In the genomic region with DNA sequence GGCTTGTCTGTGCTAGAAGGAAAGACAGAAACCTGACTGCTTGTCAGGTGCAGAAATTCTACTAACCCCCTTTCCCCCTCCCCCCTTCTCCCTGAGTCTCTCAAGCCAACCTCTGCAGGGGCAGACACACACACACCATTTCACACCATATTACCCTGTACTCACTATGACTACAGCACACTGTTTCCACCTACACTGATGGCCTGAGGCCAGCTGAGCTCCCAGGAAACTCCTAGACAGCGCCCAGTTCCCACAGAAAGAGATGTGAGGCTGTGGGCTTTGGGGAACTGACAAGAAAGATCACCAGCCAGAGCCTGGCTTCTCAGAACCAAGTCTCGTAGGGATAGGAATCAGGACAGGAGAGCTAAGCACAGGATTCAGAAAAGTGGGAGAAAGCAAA, we compare ENCODE assay signal across 24 mouse cellular contexts. TPM values are rescaled to one million over a fixed set of nuclear protein-coding genes. Genes with fewer than 3 reads are reported as not detected.
A peak's percentile ranks its signal among the peaks of the same experiment; 100 is the strongest.
DNase-seq lines count a peak whose midpoint lies in the region; ATAC-seq lines count a peak whose summit lies in the region.
"Had no signal": no experiment of that assay in that cellular context is flagged by ENCODE, and none has a peak within 500 bp of the region (broad histone marks: within the 10 kb centered on the region; RNA-seq: fewer than 3 reads in every experiment).

No protein-coding gene starts in this region.

- intact Hi-C loops in left cerebral cortex, postnatal 25 days (cut with DNase I) = loop anchor here (5.0 kb wide), 1 partner anchor 87 kb away; no protein-coding TSS in a partner anchor
- intact Hi-C loops in left cerebral cortex, postnatal 4 days (cut with DNase I) = no loop called here

- no peak overlapping the region for H3K4me2 ChIP-seq in hindbrain, embryonic 13.5 days
- no peak overlapping the region for H3K4me2 ChIP-seq in hindbrain, embryonic 12.5 days (replicated peaks)
- H3K4me2 ChIP-seq: forebrain, embryonic 15.5 days; limb, embryonic 13.5 days; liver, embryonic 15.5 days; neural tube, embryonic 12.5 days; stomach, embryonic 15.5 days had no signal

- no peaks in the 10 kb centered on the region for H3K36me3 ChIP-seq in hindbrain, embryonic 13.5 days
- no peaks in the 10 kb centered on the region for H3K36me3 ChIP-seq in hindbrain, embryonic 12.5 days
- H3K36me3 ChIP-seq: forebrain, embryonic 15.5 days; G1E; liver, embryonic 15.5 days; neural tube, embryonic 12.5 days; stomach, embryonic 15.5 days had no signal

- ATAC-seq in hindbrain, embryonic 13.5 days (ENCODE audit: low FRiP score) = peak; percentile 55; the same call in 1 of the 2 replicates
- no peak for ATAC-seq in hindbrain, embryonic 12.5 days (ENCODE audit: low FRiP score)
- ATAC-seq: CD4-positive, CD25-positive, alpha-beta regulatory T cell, adult 4 months; forebrain, embryonic 15.5 days had no signal

- no peaks in the 10 kb centered on the region for H3K9me3 ChIP-seq in hindbrain, embryonic 13.5 days
- H3K9me3 ChIP-seq in hindbrain, embryonic 12.5 days (replicated peaks) = no peaks in the 10 kb centered on the region
- H3K9me3 ChIP-seq: forebrain, embryonic 15.5 days; G1E; limb, embryonic 13.5 days; liver, embryonic 15.5 days; neural tube, embryonic 12.5 days; stomach, embryonic 15.5 days had no signal

- H3K27me3 ChIP-seq in hindbrain, embryonic 13.5 days = no peaks in the 10 kb centered on the region
- H3K27me3 ChIP-seq in hindbrain, embryonic 12.5 days = no peaks in the 10 kb centered on the region
- H3K27me3 ChIP-seq: forebrain, embryonic 15.5 days; limb, embryonic 13.5 days; neural tube, embryonic 12.5 days; stomach, embryonic 15.5 days had no signal

- peaks cover 60% of the 10 kb centered on the region for H3K4me1 ChIP-seq in hindbrain, embryonic 13.5 days (replicated peaks)
- peaks cover 55% of the 10 kb centered on the region for H3K4me1 ChIP-seq in hindbrain, embryonic 12.5 days

- H3K27ac ChIP-seq in hindbrain, embryonic 13.5 days = peak overlapping the region; percentile 49
- no peak overlapping the region for H3K27ac ChIP-seq in hindbrain, embryonic 12.5 days
- H3K27ac ChIP-seq: forebrain, embryonic 15.5 days; heart, adult 2 months; limb, embryonic 13.5 days; liver, embryonic 15.5 days; neural tube, embryonic 12.5 days; stomach, embryonic 15.5 days had no signal

- peak; percentile 26 to 70 for DNase-seq in left cerebral cortex, postnatal 25 days (ENCODE audit: low spot score in 2 of 2)
- DNase-seq in left cerebral cortex, postnatal 4 days = no peak
- peak; percentile 21 for DNase-seq in 3T3-L1 (ENCODE audit: low read depth, low spot score)
- peak; percentile 70 for DNase-seq in brain, adult 2 months (ENCODE audit: low read depth, low spot score)
- DNase-seq in adrenal gland, postnatal 10 days = no peak
- DNase-seq: adrenal gland, adult 2 months; cerebellum, adult 11-12 months; cerebellum, postnatal 36 days; gastrocnemius, postnatal 10 days; heart, adult 2 months; kidney, adult 2 months; kidney, postnatal 14 days; layer of hippocampus, postnatal 36 days; lung, postnatal 10 days; thymus, adult 2 months had no signal

- no peak overlapping the region for H3K4me3 ChIP-seq in hindbrain, embryonic 13.5 days
- no peak overlapping the region for H3K4me3 ChIP-seq in hindbrain, embryonic 12.5 days
- H3K4me3 ChIP-seq: forebrain, embryonic 15.5 days; heart, adult 2 months; limb, embryonic 13.5 days; liver, embryonic 15.5 days; neural tube, embryonic 12.5 days; stomach, embryonic 15.5 days had no signal

- WGBS in hindbrain, embryonic 13.5 days = 54% methylated on average over 2 of the region's 2 CpGs
- 61% methylated on average over 2 of the region's 2 CpGs for WGBS in hindbrain, embryonic 12.5 days

- H3K9ac ChIP-seq in hindbrain, embryonic 13.5 days = 0 out of 2 replicates have a peak overlapping the region, but pooled peaks have one; percentile 20
- H3K9ac ChIP-seq in hindbrain, embryonic 12.5 days = no peak overlapping the region
- H3K9ac ChIP-seq: forebrain, embryonic 15.5 days; limb, embryonic 13.5 days; liver, embryonic 15.5 days; neural tube, embryonic 12.5 days; stomach, embryonic 15.5 days had no signal

RNA-seq across cellular contexts. Expression of gene Myo1b, which starts 6.7 kb away (rescaled TPM):
- 78.7 and 87.9 TPM in 2 replicates for polyA plus RNA-seq in hindbrain, embryonic 13.5 days (2015; fragmentation: Nextera tagmentation; extraction: Ambion mirVana)
- polyA plus RNA-seq in hindbrain, embryonic 12.5 days (2016; fragmentation: Nextera tagmentation; extraction: Ambion mirVana) = 110 and 116 TPM in 2 replicates
- 10 to 100 TPM; 39.6 to 45.9 TPM for total RNA-seq in left cerebral cortex, postnatal 25 days (2021)
- 10 to 100 TPM; 67.0 to 70.4 TPM for total RNA-seq in left cerebral cortex, postnatal 4 days (2021)
- 10 to 100 TPM; 82.6 to 87.9 TPM for total RNA-seq in adrenal gland, postnatal 10 days (2021)
- polyA plus RNA-seq: G1E had no signal

Comparison
In these comparisons a context has a peak if more than half of its experiments do, and no peak if none do; other contexts are left out.
1. DNase-seq: peak in left cerebral cortex, postnatal 25 days (2 of 2), 3T3-L1 (single experiment) and brain, adult 2 months (single experiment); none in left cerebral cortex, postnatal 4 days (single experiment) and adrenal gland, postnatal 10 days (single experiment).